Mouse (Mus musculus) G1E (cell line): ENCODE data around the gene Trim16. TPM values are rescaled to one million over a fixed set of nuclear protein-coding genes. Genes with fewer than 3 reads are reported as not detected.
A peak's percentile ranks its signal among the peaks of the same experiment; 100 is the strongest.

Experiments
- ATAC-seq: 2 replicates; pipeline ENCODE4 v1.8.0; 2016; ENCODE audit warnings: mild to moderate bottlenecking; ENCODE audit not compliant: insufficient number of reproducible peaks, poor library complexity, low FRiP score, severe bottlenecking; ENCODE audit errors: extremely low read depth
- DNase-seq: peaks from one replicate; pipeline ENCODE4 v3.0.0; 2012; ENCODE audit warnings: low spot score
- H3K27me3 ChIP-seq: 2 replicates; pipeline ENCODE4 v1.6.1; 2012; ENCODE audit warnings: mild to moderate bottlenecking, low read length, inconsistent platforms; ENCODE audit not compliant: insufficient read depth
- H3K36me3 ChIP-seq: replicated peaks from 2 replicates; pipeline ENCODE3; 2012; ENCODE audit warnings: mild to moderate bottlenecking, inconsistent platforms
- H3K4me1 ChIP-seq: 2 replicates; pipeline ENCODE4 v1.6.1; 2012; ENCODE audit warnings: low read depth, low read length, inconsistent platforms, mixed read lengths; ENCODE audit not compliant: insufficient read depth
- H3K4me3 ChIP-seq: 2 replicates; pipeline ENCODE4 v1.5.1; 2012; ENCODE audit warnings: low read depth, mild to moderate bottlenecking, inconsistent platforms, low read length, moderate library complexity, mixed read lengths
- H3K9me3 ChIP-seq: replicated peaks from 2 replicates; pipeline ENCODE4 v1.6.1; 2012; ENCODE audit warnings: inconsistent platforms
- CTCF ChIP-seq: IDR thresholded peaks from 2 replicates; pipeline ENCODE4 v1.5.1; 2012; ENCODE audit warnings: low read depth, low read length, inconsistent platforms, mixed read lengths
- GATA1 ChIP-seq: IDR thresholded peaks from 2 replicates; pipeline ENCODE4 v1.6.1; 2012; ENCODE audit warnings: borderline replicate concordance, low read length, inconsistent platforms, mixed read lengths
- GATA2 ChIP-seq: IDR thresholded peaks from 2 replicates; pipeline ENCODE4 v1.6.1; 2012; ENCODE audit warnings: low read depth, low read length, inconsistent platforms, borderline replicate concordance
- POLR2AphosphoS5 ChIP-seq: IDR thresholded peaks from 2 replicates; pipeline ENCODE4 v1.6.1; 2012; ENCODE audit warnings: low read depth, low read length, inconsistent platforms; ENCODE audit not compliant: insufficient replicate concordance
- TAL1 ChIP-seq: conservative IDR thresholded peaks from 2 replicates; pipeline ENCODE4 v1.6.1; 2012; ENCODE audit warnings: low read depth, low read length, inconsistent platforms, mixed read lengths
- polyA plus RNA-seq: library from polyadenylated mRNA; stranded (reverse); fragments of >175 nt; gene quantifications from 2 replicates; pipeline ENCODE4 v1.2.3, GENCODE M21; 2012
- total RNA-seq, 2 experiments: library from RNA; stranded (forward) in 1 of 2; stranded (reverse) in 1 of 2; fragments of 200-1000 nt in 1 of 2; fragments of >200 nt in 1 of 2; fragmentation: Nextera tagmentation in 1 of 2; gene quantifications; 2 replicates each; pipeline ENCODE4 v1.2.3; 2014 to 2017

Gene Trim16
- total and polyA plus RNA-seq, 3 experiments: 0.05 TPM; not detected in 2

DNA sequence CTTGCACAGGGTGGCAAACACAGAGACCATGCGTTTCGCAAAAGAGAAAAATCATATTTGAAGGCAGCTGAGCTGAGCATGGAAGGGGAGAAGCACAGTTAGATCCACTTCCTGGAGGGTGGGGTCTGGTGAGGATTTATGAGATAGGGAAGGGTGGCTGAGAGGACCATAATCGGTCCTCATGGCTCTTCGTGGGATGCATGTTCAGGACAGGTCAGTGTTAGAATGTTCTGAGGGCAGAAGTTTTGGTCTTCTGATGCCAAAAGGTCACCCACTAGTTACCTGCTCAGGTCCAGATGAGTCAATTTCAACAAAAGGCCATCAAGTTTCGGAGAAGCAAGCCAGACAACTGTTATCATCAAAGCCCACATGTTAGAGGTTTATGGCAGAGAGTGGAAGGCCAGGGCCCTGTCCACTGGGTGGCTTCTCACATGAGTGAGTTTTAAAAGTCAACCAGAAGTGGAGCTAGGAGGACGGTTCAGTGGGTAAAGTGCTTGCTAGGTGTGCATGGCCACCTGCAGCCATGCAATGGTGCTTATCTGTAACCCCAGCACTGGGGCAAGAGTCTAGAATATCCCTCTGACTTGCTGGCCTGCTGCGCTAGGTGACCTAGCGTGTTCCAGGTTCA lies 858 bp upstream of the Trim16 start:
- no peak for DNase-seq
- no peaks in the 10 kb centered on the region for H3K4me1 ChIP-seq
- H3K9me3 ChIP-seq: no peaks in the 10 kb centered on the region
- peaks cover 5% of the 10 kb centered on the region for H3K27me3 ChIP-seq
- TF ChIP-seq POLR2AphosphoS5 (no peak), GATA1 (no peak), GATA2 (no peak), TAL1 (no peak), CTCF (no peak)
- H3K4me3 ChIP-seq: no peak overlapping the region
- H3K36me3 ChIP-seq: no peaks in the 10 kb centered on the region
- ATAC-seq: no peak

GRCm38 (mm10) chr11:62820661-62821437 lies 818 bp downstream of the Trim16 start:
- no peaks in the 10 kb centered on the region for H3K36me3 ChIP-seq
- no peaks in the 10 kb centered on the region for H3K9me3 ChIP-seq
- DNase-seq: no peak
- peaks cover 5% of the 10 kb centered on the region for H3K27me3 ChIP-seq
- H3K4me1 ChIP-seq: no peaks in the 10 kb centered on the region
- ATAC-seq: no peak
- TF ChIP-seq TAL1 (no peak), POLR2AphosphoS5 (no peak), GATA2 (no peak), GATA1 (no peak), CTCF (no peak)
- peak overlapping the region; percentile 42 for H3K4me3 ChIP-seq

DNA sequence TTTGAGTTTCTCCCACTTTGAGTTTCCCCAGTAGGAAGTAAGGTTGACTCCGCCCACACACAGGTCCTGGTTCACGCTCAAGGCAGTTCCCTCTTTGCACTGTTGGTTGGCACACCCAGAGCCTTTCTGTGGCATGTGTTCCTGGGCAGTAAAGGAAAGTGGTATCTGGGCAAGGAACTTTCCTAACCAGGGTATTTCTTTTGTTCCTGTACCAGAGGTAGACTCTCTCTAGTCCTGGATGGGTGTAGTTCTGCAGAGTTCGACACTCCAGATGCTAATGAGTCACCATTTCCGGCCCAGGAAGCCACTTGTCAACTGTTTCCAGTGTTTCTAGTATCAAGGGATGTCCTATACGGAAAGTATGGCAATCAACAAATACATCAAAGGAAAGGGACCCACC lies 1.9 kb downstream of the Trim16 start:
- ATAC-seq: no peak
- TF ChIP-seq GATA1 (no peak), POLR2AphosphoS5 (no peak), TAL1 (no peak)
- H3K4me3 ChIP-seq: no peak overlapping the region
- H3K9me3 ChIP-seq: no peaks in the 10 kb centered on the region
- no peak for DNase-seq
- no peaks in the 10 kb centered on the region for H3K36me3 ChIP-seq
- peaks cover 5% of the 10 kb centered on the region for H3K27me3 ChIP-seq
- H3K4me1 ChIP-seq: no peaks in the 10 kb centered on the region

GRCm38 (mm10) chr11:62824211-62824610 lies 4.2 kb downstream of the Trim16 start:
- peaks cover 7% of the 10 kb centered on the region for H3K36me3 ChIP-seq
- no peaks in the 10 kb centered on the region for H3K4me1 ChIP-seq
- no peak overlapping the region for H3K4me3 ChIP-seq
- DNase-seq (no peak), ATAC-seq (no peak)
- no peaks in the 10 kb centered on the region for H3K9me3 ChIP-seq
- no peaks in the 10 kb centered on the region; the same call in 1 of the 2 replicates for H3K27me3 ChIP-seq
- TF ChIP-seq POLR2AphosphoS5 (no peak), TAL1 (no peak), CTCF (no peak), GATA1 (no peak), GATA2 (no peak)

GRCm38 (mm10) chr11:62825222-62826105 lies 5.4 kb downstream of the Trim16 start:
- Histone ChIP-seq H3K4me3 (no peak overlapping the region), H3K4me1 (no peaks in the 10 kb centered on the region), H3K36me3 (peaks cover 11% of the 10 kb centered on the region), H3K27me3 (no peaks in the 10 kb centered on the region; the same call in 1 of the 2 replicates), H3K9me3 (no peaks in the 10 kb centered on the region)
- ATAC-seq: no peak
- DNase-seq: no peak
- TF ChIP-seq GATA1 (no peak), GATA2 (no peak), POLR2AphosphoS5 (no peak), TAL1 (no peak), CTCF (no peak)
